Mouse (Mus musculus): ENCODE results near the gene Arfgef3.

GRCm38 (mm10) chr10:18772537-18773179 lies 28.9 kb upstream of the Arfgef3 start:
- TF ChIP-seq CTCF (IDR thresholded peaks at IDR 0.05; ENCODE audit: borderline replicate concordance, control insufficient read depth, extremely low read depth, insufficient read depth, low read length, poor library complexity), result no peak
- TF ChIP-seq POLR2A (IDR thresholded peaks at IDR 0.05; ENCODE audit: control insufficient read depth, extremely low read depth, insufficient read depth, low read length, poor library complexity), result no peak

All from thymus, adult 2 months (tissue).